Mouse (Mus musculus) midbrain, postnatal 0 days (tissue): ENCODE data around the gene Man1b1. TPM values are rescaled to one million over a fixed set of nuclear protein-coding genes. Genes with fewer than 3 reads are reported as not detected.

Source experiments
- ATAC-seq: fragments of 200-750 bp; cut with Nextera tagmentation; 2 replicates; pipeline ENCODE4 v1.8.0; 2017; ENCODE audit warnings: moderate number of reproducible peaks, mild to moderate bottlenecking, moderate TSS enrichment, moderate library complexity; ENCODE audit not compliant: low FRiP score
- DNase-seq: peaks from one replicate; pipeline ENCODE4 v3.0.0-alpha.2; 2015; ENCODE audit warnings: low spot score
- H3K27ac ChIP-seq: fragments of 300-500 bp; sonication (generic); 2 replicates; pipeline ENCODE4 v1.5.1; 2014; ENCODE audit warnings: low read depth, mild to moderate bottlenecking, low read length, mixed read lengths
- H3K27me3 ChIP-seq: fragments of 300-500 bp; sonication (generic); 2 replicates; pipeline ENCODE4 v1.6.1; 2014; ENCODE audit warnings: low read length, control low read depth, mixed read lengths; ENCODE audit not compliant: insufficient read depth
- H3K36me3 ChIP-seq: fragments of 300-500 bp; sonication (generic); 2 replicates; pipeline ENCODE4 v1.6.1; 2014; ENCODE audit warnings: low read length, control low read depth, mixed read lengths; ENCODE audit not compliant: insufficient read depth
- H3K4me1 ChIP-seq: fragments of 300-500 bp; sonication (generic); 2 replicates; pipeline ENCODE4 v1.6.1; 2014; ENCODE audit warnings: mild to moderate bottlenecking, control low read depth, antibody characterized with exemption, low read length, mixed read lengths; ENCODE audit not compliant: insufficient read depth
- H3K4me2 ChIP-seq: fragments of 300-500 bp; sonication (generic); 2 replicates; pipeline ENCODE4 v1.6.1; 2014; ENCODE audit warnings: low read depth, mild to moderate bottlenecking, low read length, mixed read lengths; ENCODE audit not compliant: poor library complexity, severe bottlenecking
- H3K4me3 ChIP-seq: fragments of 300-500 bp; sonication (generic); 2 replicates; pipeline ENCODE4 v1.5.1; 2014; ENCODE audit warnings: low read depth, mild to moderate bottlenecking, low read length, moderate library complexity
- H3K9ac ChIP-seq: fragments of 300-500 bp; sonication (generic); replicated peaks from 2 replicates; pipeline ENCODE4 v1.6.1; 2014; ENCODE audit warnings: mild to moderate bottlenecking, low read length, moderate library complexity, mixed read lengths; ENCODE audit not compliant: poor library complexity, severe bottlenecking
- H3K9me3 ChIP-seq: fragments of 300-500 bp; sonication (generic); 2 replicates; pipeline ENCODE4 v1.6.1; 2016; ENCODE audit warnings: low read length, control low read depth
- CTCF ChIP-seq: IDR thresholded peaks from 2 replicates; pipeline ENCODE4 v1.5.1; 2016; ENCODE audit warnings: antibody characterized with exemption, mild to moderate bottlenecking
- WGBS: fragments of 180-500 bp; shearing (Covaris S2); extraction: QIAGEN DNeasy Blood & Tissue Kit; methylation state at CpG from one replicate; pipeline ENCODE4 v1.1.7; 2014; 5-methylcytosine and 5-hydroxymethylcytosine counted together
- polyA plus RNA-seq: library from polyadenylated mRNA; unstranded; fragments of >200 nt; fragmentation: Nextera tagmentation; extraction: Ambion mirVana; gene quantifications from 2 replicates; pipeline ENCODE4 v1.2.1, GENCODE M21; 2015
- total RNA-seq: library from RNA; depleted of rRNA; stranded (reverse); fragments of >200 nt; gene quantifications from 2 replicates; pipeline ENCODE4 v1.2.3, GENCODE M21; 2014; rRNA removed

Man1b1 gene
- total and polyA plus RNA-seq, 2 experiments from 2014 or later: 53.1 to 60.0 TPM

DNA sequence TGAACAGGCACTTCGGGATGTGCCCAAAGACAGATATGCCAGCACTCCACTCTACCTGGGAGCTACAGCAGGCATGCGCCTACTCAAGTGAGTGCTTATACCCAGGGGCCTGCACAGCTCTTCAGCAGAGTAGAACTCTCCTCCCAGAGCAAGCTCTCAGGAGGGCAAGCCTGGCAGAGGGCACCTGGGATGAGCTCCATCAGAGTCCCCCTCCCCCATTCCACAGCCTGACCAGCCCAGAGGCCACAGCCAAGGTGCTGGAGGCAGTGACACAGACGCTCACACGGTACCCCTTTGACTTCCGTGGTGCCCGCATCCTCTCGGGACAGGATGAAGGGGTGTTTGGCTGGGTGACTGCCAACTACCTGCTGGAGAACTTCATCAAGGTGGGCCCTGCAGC, 65.9 kb downstream of the Man1b1 start:
- ATAC-seq: no peak
- no peaks in the 10 kb centered on the region for H3K9me3 ChIP-seq
- no peak for TF ChIP-seq CTCF
- H3K4me1 ChIP-seq: peaks cover 13% of the 10 kb centered on the region; the same call in 1 of the 2 replicates
- WGBS: 92% methylated on average over 7 of the region's 7 CpGs
- H3K4me2 ChIP-seq: no peak overlapping the region
- no peak overlapping the region for H3K4me3 ChIP-seq
- H3K9ac ChIP-seq: no peak overlapping the region
- H3K27ac ChIP-seq: no peak overlapping the region
- H3K36me3 ChIP-seq: no peaks in the 10 kb centered on the region
- peaks cover 40% of the 10 kb centered on the region for H3K27me3 ChIP-seq
- no peak for DNase-seq

GRCm38 (mm10) chr2:25399051-25399450, 66.9 kb downstream of the Man1b1 start, which contains the start of gene Npdc1:
TSS of gene Npdc1 (plus strand) at chr2:25399351.
- Histone ChIP-seq H3K36me3 (no peaks in the 10 kb centered on the region), H3K9ac (no peak within 1 kb of the TSS), H3K27me3 (peaks cover 40% of the 10 kb centered on the region), H3K27ac (no peak within 1 kb of the TSS), H3K4me1 (peaks cover 15% of the 10 kb centered on the region), H3K9me3 (no peaks in the 10 kb centered on the region), H3K4me2 (no peak within 1 kb of the TSS), H3K4me3 (no peak within 1 kb of the TSS)
- no peak for DNase-seq
- WGBS: 77% methylated on average over 8 of the region's 8 CpGs
- TF ChIP-seq CTCF: no peak
- ATAC-seq: no peak

DNA sequence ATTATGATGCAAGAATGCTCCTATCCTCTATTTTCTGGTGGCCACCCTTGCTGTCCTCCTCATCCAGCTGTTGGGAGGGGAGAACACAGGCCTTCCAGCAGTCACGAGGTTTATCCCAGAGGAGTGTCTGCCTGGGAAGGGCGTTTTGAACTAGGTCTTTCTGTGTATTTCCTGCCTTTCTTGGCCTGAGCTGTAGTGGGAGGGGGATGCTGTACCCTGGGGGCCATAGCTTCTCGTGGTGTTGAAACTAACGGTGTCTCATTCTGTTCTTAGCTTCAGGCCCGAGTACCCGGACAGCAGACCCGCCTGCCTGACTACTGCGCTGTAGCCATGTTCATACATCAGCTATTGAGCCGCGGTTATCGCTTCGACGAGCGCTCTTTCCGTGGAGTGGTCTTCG, 68.2 kb downstream of the Man1b1 start:
- ATAC-seq (no peak), DNase-seq (no peak)
- 21% methylated on average over 16 of the region's 16 CpGs for WGBS
- H3K4me2 ChIP-seq: peak overlapping the region; percentile 56
- no peaks in the 10 kb centered on the region for H3K9me3 ChIP-seq
- H3K27ac ChIP-seq: no peak overlapping the region
- no peaks in the 10 kb centered on the region for H3K36me3 ChIP-seq
- no peak overlapping the region for H3K9ac ChIP-seq
- peaks cover 20% of the 10 kb centered on the region for H3K4me1 ChIP-seq
- peaks cover 32% of the 10 kb centered on the region for H3K27me3 ChIP-seq
- no peak for TF ChIP-seq CTCF
- peak overlapping the region; percentile 26 for H3K4me3 ChIP-seq

DNA sequence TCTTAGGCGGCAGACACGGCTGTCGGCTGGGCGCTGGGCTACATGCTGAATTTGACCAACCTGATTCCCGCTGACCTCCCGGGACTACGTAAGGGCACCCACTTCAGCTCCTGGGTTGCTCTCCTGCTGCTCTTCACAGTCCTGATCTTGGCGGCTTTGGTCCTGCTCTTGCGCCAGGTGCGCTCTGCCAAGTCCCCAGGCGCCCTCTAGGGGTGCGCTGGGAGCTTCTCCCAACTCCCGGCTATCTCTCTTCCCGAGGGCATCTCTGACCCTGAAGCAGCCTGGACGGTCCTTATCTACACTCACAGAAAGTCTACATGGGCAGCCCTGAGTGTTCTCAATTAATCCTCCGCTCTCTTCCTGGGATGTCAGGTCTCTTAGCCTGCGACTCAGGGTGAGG, 68.6 kb downstream of the Man1b1 start:
- no peaks in the 10 kb centered on the region for H3K9me3 ChIP-seq
- DNase-seq (peak; percentile 68), ATAC-seq (no peak)
- peaks cover 29% of the 10 kb centered on the region for H3K27me3 ChIP-seq
- peak; percentile 78 for TF ChIP-seq CTCF
- 2% methylated on average over 17 of the region's 17 CpGs for WGBS
- H3K27ac ChIP-seq: no peak overlapping the region
- no peaks in the 10 kb centered on the region for H3K36me3 ChIP-seq
- H3K4me3 ChIP-seq: peak overlapping the region; percentile 26
- H3K4me2 ChIP-seq: peak overlapping the region; percentile 56
- H3K9ac ChIP-seq: no peak overlapping the region
- peaks cover 18% of the 10 kb centered on the region for H3K4me1 ChIP-seq

Other genes with a start within 250 kb of the Man1b1 start
Only the 30 nearest of the 37 such genes appear.
- 49.2 and 49.9 TPM in 2 replicates for gene Nrarp, start 151.6 kb upstream of the Man1b1 start, total RNA-seq
- 16.1 and 16.5 TPM in 2 replicates for gene Nrarp, start 151.6 kb upstream of the Man1b1 start, polyA plus RNA-seq
- gene Tor4a, start 135.5 kb upstream of the Man1b1 start, total RNA-seq: 1.7 and 3.5 TPM in 2 replicates
- 0.98 and 1.3 TPM in 2 replicates for gene Tor4a, start 135.5 kb upstream of the Man1b1 start, polyA plus RNA-seq
- 87.0 and 101 TPM in 2 replicates for gene Nelfb, start 120.8 kb upstream of the Man1b1 start, total RNA-seq
- gene Nelfb, start 120.8 kb upstream of the Man1b1 start, polyA plus RNA-seq: 90.4 TPM in 2 replicates
- 0.38 TPM in 1 of 2 replicates, not detected in the other for gene Stpg3, start 117.7 kb upstream of the Man1b1 start, total RNA-seq
- not detected in 2 replicates for gene Stpg3, start 117.7 kb upstream of the Man1b1 start, polyA plus RNA-seq
- not detected in 2 replicates for gene Fam166a, start 113.6 kb upstream of the Man1b1 start, total RNA-seq
- gene Fam166a, start 113.6 kb upstream of the Man1b1 start, polyA plus RNA-seq: 1.5 TPM in 1 of 2 replicates, not detected in the other
- 547 and 625 TPM in 2 replicates for gene Tubb4b, start 107.6 kb upstream of the Man1b1 start, total RNA-seq
- 461 and 501 TPM in 2 replicates for gene Tubb4b, start 107.6 kb upstream of the Man1b1 start, polyA plus RNA-seq
- not detected in 2 replicates for gene Slc34a3, start 98.0 kb upstream of the Man1b1 start, total RNA-seq
- gene Slc34a3, start 98.0 kb upstream of the Man1b1 start, polyA plus RNA-seq: not detected in 2 replicates
- 0.33 TPM in 1 of 2 replicates, not detected in the other for gene Rnf224, start 95.6 kb upstream of the Man1b1 start, total RNA-seq
- gene Rnf224, start 95.6 kb upstream of the Man1b1 start, polyA plus RNA-seq: not detected in 2 replicates
- 130 and 157 TPM in 2 replicates for gene Rnf208, start 90.1 kb upstream of the Man1b1 start, total RNA-seq
- 240 and 253 TPM in 2 replicates for gene Rnf208, start 90.1 kb upstream of the Man1b1 start, polyA plus RNA-seq
- gene Cysrt1, start 89.9 kb upstream of the Man1b1 start, total RNA-seq: 1.2 TPM in 1 of 2 replicates, not detected in the other
- 0.19 TPM in 1 of 2 replicates, not detected in the other for gene Cysrt1, start 89.9 kb upstream of the Man1b1 start, polyA plus RNA-seq
- gene AL732309.1, start 85.5 kb upstream of the Man1b1 start, total RNA-seq: 7.3 and 12.3 TPM in 2 replicates
- 2.4 and 3.0 TPM in 2 replicates for gene AL732309.1, start 85.5 kb upstream of the Man1b1 start, polyA plus RNA-seq
- gene Tmem203, start 76.9 kb upstream of the Man1b1 start, total RNA-seq: 34.4 and 47.8 TPM in 2 replicates
- gene Tmem203, start 76.9 kb upstream of the Man1b1 start, polyA plus RNA-seq: 20.0 and 22.7 TPM in 2 replicates
- 23.7 and 45.5 TPM in 2 replicates for gene Tprn, start 69.7 kb upstream of the Man1b1 start, total RNA-seq
- 17.8 and 18.1 TPM in 2 replicates for gene Tprn, start 69.7 kb upstream of the Man1b1 start, polyA plus RNA-seq
- gene Ssna1, start 59.9 kb upstream of the Man1b1 start, total RNA-seq: 71.7 and 83.9 TPM in 2 replicates
- 158 and 172 TPM in 2 replicates for gene Ssna1, start 59.9 kb upstream of the Man1b1 start, polyA plus RNA-seq
- 35.0 and 39.3 TPM in 2 replicates for gene Anapc2, start 59.9 kb upstream of the Man1b1 start, total RNA-seq
- 103 and 107 TPM in 2 replicates for gene Anapc2, start 59.9 kb upstream of the Man1b1 start, polyA plus RNA-seq
- not detected in 2 replicates for gene Tmem210, start 44.2 kb upstream of the Man1b1 start, total RNA-seq
- gene Tmem210, start 44.2 kb upstream of the Man1b1 start, polyA plus RNA-seq: not detected in 2 replicates
- gene Lrrc26, start 42.4 kb upstream of the Man1b1 start, total RNA-seq: not detected in 2 replicates
- 0.23 and 0.26 TPM in 2 replicates for gene Lrrc26, start 42.4 kb upstream of the Man1b1 start, polyA plus RNA-seq
- gene Grin1, start 13.2 kb upstream of the Man1b1 start, total RNA-seq: 120 and 146 TPM in 2 replicates
- 71.5 and 72.3 TPM in 2 replicates for gene Grin1, start 13.2 kb upstream of the Man1b1 start, polyA plus RNA-seq
- 14.9 and 20.3 TPM in 2 replicates for gene Dpp7, start 24.0 kb downstream of the Man1b1 start, total RNA-seq
- gene Dpp7, start 24.0 kb downstream of the Man1b1 start, polyA plus RNA-seq: 22.7 and 26.2 TPM in 2 replicates
- gene Uap1l1, start 33.3 kb downstream of the Man1b1 start, total RNA-seq: 7.9 and 9.9 TPM in 2 replicates
- gene Uap1l1, start 33.3 kb downstream of the Man1b1 start, polyA plus RNA-seq: 11.7 and 14.1 TPM in 2 replicates
- 18.9 and 21.6 TPM in 2 replicates for gene Sapcd2, start 40.0 kb downstream of the Man1b1 start, total RNA-seq
- 12.7 and 13.4 TPM in 2 replicates for gene Sapcd2, start 40.0 kb downstream of the Man1b1 start, polyA plus RNA-seq
- gene Entpd2, start 63.5 kb downstream of the Man1b1 start, total RNA-seq: 4.2 and 4.4 TPM in 2 replicates
- 10.4 and 10.6 TPM in 2 replicates for gene Entpd2, start 63.5 kb downstream of the Man1b1 start, polyA plus RNA-seq
- 199 and 234 TPM in 2 replicates for gene Npdc1, start 67.0 kb downstream of the Man1b1 start, total RNA-seq
- gene Npdc1, start 67.0 kb downstream of the Man1b1 start, polyA plus RNA-seq: 470 and 481 TPM in 2 replicates
- gene Fut7, start 90.9 kb downstream of the Man1b1 start, total RNA-seq: 0.42 and 1.6 TPM in 2 replicates
- 0.22 and 0.23 TPM in 2 replicates for gene Fut7, start 90.9 kb downstream of the Man1b1 start, polyA plus RNA-seq
- gene Abca2, start 96.4 kb downstream of the Man1b1 start, total RNA-seq: 79.8 and 84.3 TPM in 2 replicates
- 13.5 and 14.5 TPM in 2 replicates for gene Abca2, start 96.4 kb downstream of the Man1b1 start, polyA plus RNA-seq
- 0.61 and 0.66 TPM in 2 replicates for gene Clic3, start 124.5 kb downstream of the Man1b1 start, total RNA-seq
- gene Clic3, start 124.5 kb downstream of the Man1b1 start, polyA plus RNA-seq: 2.0 and 2.4 TPM in 2 replicates
- 163 and 195 TPM in 2 replicates for gene Paxx, start 128.8 kb downstream of the Man1b1 start, total RNA-seq
- gene Paxx, start 128.8 kb downstream of the Man1b1 start, polyA plus RNA-seq: 151 and 165 TPM in 2 replicates
- 2,128 and 2,726 TPM in 2 replicates for gene Ptgds, start 137.7 kb downstream of the Man1b1 start, total RNA-seq
- gene Ptgds, start 137.7 kb downstream of the Man1b1 start, polyA plus RNA-seq: 2,827 and 3,075 TPM in 2 replicates
- gene Lcn12, start 161.6 kb downstream of the Man1b1 start, total RNA-seq: not detected in 2 replicates
- gene Lcn12, start 161.6 kb downstream of the Man1b1 start, polyA plus RNA-seq: not detected in 2 replicates
- 131 and 148 TPM in 2 replicates for gene Fbxw5, start 168.4 kb downstream of the Man1b1 start, total RNA-seq
- 106 and 113 TPM in 2 replicates for gene Fbxw5, start 168.4 kb downstream of the Man1b1 start, polyA plus RNA-seq